Mouse (Mus musculus) thymus, postnatal 10 days (tissue): ENCODE data around the gene Esyt1.

ENCODE experiments used
- DNase-seq, 2 experiments: peaks; one replicate each; pipeline ENCODE4 v3.0.0; 2021; ENCODE audit warnings: low spot score in 2 of 2

The Esyt1 gene

GRCm38 (mm10) chr10:128487861-128488712, 37.6 kb downstream of the Esyt1 start:
- no peak for DNase-seq

- DNase-seq = no peak
These were observed 39.3 kb downstream of the Esyt1 start for GRCm38 (mm10) chr10:128486370-128486769.

- no peak for DNase-seq
These were observed 51.3 kb downstream of the Esyt1 start for GRCm38 (mm10) chr10:128474366-128474765.

- no peak for DNase-seq
These were observed 65.4 kb downstream of the Esyt1 start for GRCm38 (mm10) chr10:128460270-128460630.
